Mouse (Mus musculus) 3134 (cell line): ENCODE results near the gene Fam205c.
"Not testable (repeated sequence)": the region's sequence is repeated elsewhere in the genome, so short reads cannot be mapped to it uniquely, and the experiment has no call there.

Experiments
- DNase-seq: peaks from one replicate; pipeline ENCODE4 v3.0.0-alpha.2; 2011; ENCODE audit warnings: low spot score; ENCODE audit not compliant: insufficient read length; ENCODE audit errors: extremely low read depth

The Fam205c gene

DNA sequence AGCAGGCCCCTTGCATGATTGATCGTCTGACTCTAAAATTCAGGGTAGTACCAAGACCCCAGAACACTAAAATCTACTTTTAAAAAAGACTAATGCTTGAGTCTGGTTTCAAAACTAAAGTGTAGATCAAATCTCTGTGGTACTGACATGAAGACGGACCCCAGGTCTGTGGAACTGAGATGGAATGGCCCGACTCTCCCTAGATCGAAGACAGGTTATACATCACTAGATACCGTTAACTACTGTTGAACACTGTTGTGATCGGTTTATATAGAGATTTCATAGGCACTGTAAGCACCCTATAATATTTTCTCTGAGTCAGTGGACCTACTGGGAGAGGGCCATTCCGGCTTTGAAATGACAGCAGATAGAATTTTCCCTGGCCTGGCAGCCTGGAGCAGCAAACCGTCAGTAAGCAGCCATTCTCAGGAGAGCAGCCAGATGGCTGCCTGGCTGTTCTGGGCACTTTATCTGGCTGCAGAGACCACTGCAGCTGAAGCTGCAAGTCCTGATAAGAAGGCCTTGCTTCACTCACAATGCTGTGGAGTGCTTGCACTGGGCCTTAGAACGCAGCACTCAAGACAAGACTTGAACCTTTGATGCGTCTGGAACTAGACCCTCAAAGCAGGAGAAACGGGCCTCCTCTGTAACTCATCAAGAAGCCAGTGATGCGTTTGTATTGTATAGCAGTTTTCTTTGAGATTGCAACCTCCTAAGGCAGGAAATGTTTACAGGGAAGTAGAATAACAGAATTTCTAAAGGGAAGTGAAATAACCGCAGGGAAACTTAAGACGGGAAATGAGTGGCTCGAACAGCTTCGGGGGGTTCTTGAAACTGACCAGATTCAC, 6.0 kb upstream of the Fam205c start:
- DNase-seq = no peak

DNA sequence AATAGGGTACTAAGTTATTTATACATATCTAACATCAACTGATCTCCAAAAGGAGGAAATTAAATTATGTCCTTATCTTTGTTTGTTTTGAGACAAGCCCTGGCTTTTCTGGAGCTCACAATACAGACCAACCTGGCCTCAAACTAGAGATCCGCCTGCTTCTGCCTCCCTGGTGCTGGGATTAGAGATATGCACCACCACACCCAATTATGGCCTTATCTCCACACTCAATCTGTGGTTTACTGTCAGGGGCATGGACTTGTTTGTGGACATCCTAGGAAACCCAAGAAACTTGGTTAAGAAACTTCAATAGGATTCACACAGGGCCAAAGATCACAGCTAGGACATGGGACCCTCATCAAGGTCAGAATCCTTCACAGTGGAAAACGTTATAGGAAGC, 3.6 kb upstream of the Fam205c start:
- DNase-seq = no peak

DNA sequence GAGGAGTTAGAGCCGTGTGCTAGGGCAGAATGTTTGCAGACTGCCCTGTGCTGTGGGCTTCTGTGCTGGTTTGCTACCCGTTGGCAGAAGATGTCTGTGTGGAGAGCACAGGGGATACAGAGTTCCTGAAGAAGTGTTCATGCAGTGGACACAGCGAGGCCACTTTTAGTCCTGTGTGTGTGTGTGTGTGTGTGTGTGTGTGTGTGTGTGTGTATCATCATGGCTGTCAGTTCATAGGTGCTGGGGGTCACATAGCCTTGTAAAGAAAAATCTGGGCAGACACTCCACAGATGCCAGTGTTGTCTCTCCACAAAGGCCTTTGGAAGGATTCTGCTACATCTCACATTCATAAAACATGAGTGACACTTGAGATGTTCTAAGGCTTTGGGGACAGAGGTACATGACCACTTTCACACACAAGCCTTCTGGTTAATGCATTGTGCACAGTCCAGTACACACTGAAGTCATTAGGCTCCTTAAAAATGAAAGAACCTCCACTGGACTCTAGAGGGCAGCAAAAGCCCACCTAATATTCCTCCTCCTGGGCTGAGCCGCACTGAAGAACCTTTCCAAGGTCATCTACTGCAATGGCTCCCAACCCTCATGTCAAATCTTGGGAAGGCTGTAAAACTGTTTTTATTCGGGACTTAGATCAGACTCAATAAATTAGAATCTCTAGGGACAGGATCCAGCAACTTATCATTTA, 2.7 kb upstream of the Fam205c start:
- DNase-seq = no peak

DNA sequence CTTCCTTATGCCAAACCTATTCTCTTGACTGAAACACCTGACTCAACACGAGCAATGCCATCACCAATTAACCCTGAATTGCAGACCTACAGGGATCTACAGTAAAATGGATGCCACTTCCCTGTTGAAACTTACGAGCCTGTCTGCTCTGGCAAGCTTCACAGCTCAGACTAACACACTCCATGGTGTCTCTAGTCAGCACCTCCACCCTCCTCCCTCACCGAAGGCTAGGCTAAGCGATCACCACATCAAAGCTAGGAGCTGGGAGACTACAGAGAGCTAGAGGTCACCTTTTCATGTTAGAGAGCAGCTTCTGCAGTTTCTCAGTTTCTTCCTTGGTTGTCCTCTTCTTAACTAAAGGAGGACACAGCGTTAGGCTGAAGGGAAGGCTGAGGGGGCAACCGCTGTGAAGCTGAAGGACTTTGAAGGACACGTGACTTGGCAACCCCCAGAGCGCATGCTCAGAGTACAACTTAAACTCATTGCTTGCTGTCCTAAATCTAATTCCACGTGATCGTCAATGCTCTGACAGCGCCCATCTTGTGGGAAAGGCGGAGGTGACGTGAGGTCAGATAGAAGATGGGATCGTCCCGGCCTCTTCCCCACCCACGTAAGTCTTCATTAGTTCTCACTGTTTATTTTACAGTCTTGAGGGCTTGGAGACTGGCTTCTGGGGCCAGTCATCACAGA, 1.1 kb downstream of the Fam205c start:
- DNase-seq = no peak

DNA sequence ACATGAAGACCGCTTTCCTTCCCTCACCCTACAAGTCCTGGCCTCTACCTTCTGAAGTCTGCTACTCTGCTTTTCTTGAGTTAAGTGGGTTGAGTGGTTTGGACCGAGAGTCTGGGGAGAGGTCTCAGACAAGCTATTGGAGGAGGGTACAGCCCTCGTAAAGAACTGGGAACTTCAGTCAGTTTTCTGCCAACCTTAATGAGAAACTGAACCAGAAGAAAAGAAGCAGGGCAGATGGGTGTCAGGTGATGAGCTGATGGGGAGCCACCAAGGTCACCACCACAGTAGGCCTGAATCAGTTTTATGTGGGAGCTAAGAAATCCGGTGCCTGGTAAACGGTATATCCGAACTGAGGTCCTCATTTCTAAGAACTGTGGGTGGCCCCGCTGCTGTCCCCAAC, 1.9 kb downstream of the Fam205c start:
- no peak for DNase-seq

DNA sequence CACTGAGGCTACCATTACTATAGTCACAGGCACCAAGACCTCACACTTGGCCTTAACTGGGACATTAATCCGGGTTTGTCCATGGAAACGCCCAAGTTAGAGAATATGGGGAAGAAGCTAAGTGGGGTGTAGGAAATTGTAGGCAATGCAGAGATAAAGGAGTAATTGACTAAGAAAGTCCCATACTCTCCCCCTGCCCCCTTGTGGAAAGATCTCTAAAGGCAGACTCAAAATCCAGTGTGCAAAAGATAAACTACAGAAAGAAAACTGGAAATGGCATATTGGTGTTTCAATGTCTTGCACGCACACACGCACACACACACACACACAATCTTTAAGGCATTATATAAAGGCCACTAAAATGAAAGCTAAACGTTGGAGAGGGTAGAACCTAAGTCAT, 3.3 kb downstream of the Fam205c start:
- DNase-seq = no peak

DNA sequence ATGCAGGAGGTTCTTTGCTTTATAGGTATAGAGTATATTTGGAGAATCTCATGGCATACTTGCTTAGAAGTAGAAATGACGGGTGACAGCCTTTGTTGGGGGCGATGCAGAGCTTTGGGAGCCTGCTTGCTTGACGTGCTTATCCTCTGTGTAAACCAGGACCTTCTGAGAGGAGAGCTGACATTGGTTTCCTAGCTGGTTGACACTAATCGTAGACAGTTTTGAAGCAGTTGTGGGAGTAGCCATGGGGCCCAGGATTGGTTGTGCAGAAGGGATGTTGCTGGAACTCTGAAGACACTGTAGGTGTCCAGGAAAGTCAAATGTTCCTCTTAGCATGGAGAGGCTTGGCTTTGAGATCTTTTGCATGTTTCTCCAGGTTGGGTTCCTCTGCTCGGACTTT, 5.8 kb downstream of the Fam205c start:
- no peak for DNase-seq

DNA sequence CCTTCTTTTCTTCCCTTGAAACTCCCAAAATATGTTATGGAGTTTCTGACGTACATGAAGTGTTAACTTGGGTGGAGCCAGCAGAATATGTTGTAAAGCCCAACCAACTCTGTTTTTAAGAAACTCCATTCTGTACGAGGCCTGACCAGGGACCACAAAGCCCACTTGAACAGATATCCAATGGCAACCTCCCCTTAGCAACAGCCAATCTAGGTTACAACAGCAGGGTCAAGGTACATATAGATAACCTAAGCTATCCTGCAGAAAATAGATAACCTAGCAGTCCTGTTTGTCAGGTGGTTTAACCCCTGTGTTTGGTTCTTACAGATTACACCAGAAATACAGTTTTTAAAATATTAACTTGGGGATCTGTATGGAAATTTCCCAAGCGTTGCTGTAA, 6.6 kb downstream of the Fam205c start:
- DNase-seq = no peak

DNA sequence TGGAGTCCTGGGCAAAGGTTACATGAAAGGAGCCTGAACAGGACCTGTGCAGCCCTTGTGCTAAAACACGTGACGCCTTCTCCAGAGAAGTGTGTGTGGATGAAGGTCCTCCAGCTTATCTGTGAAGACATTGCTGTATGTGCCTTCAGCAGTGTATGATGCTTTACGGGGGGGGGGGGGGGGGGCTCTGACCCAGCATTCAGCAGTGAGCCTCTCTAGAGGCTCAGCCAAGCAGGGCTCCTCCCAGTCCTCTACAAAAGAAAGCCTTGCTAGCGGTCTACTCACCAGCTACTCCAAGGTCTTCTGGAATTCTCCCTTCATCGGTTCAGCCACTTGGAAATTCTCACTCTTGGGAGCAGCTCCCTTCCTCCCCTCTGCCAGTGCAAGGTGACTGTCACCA, 10.5 kb downstream of the Fam205c start:
- DNase-seq = not testable (repeated sequence)

DNA sequence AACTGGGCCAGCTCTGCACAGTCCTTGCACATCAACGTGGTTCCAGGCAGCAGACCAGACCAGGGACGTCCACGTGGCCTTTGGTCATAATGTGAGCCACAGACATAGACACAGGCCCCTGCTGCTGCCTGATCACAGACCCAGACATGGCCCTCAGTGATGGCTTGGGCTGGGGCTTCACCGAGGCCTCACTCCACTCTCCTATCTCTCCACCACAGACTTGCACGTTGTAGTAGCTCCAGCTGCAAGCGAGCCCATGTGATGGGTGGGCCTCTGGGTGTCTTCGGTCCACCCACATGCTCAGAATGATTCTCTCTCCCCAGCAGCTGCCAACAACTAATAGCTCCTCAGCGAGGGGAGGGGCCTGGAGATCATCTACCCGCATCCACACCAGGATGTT, 13.6 kb downstream of the Fam205c start:
- not testable (repeated sequence) for DNase-seq

DNA sequence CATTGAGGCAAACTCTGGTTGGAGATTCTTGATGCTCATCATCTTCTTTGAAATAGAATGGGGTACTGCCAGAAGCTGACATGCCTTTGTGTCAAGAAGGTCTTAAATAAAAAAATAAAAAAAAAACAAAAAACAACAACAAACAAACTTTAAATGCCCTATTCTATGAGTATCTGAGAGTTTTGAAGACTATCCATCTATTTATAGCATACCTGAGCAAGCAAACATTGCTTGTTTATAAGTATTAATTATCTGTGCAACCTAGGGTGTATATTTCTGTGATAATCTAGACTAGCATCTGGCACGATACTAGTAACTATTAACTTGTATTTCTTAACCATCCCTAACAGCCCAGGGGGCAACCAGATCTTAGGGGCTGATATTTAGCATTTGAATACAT, 17.4 kb downstream of the Fam205c start, which contains the start of gene Gm12394:
Gene Gm12394, minus strand, starts transcription at position 101 of the 400 bp plus-strand sequence.
- not testable (repeated sequence) for DNase-seq

DNA sequence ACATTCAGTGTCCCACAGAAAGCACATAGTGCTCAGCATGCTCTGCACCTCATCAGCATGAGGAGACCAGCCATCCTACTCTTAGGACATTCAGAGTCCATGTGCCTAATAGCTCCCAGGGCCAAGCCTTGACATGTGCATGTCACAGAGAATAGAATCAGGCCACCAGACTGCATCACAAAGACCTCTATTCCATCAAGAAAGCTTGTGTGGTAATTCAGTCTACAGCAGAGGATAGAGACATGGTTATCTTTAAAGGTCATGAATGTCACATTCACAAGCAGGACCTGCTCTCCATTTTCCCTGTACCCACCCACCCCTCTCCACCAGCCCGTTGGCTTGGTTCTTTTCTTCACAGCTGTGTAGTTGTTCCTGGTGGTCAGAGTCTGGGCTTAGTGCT, 20.2 kb downstream of the Fam205c start, which contains the start of gene Fam205a1:
Gene Fam205a1, minus strand, starts transcription at position 101 of the 400 bp plus-strand sequence.
- not testable (repeated sequence) for DNase-seq
